Mouse (Mus musculus) heart, postnatal 0 days (tissue): ENCODE data around the gene Rab23.

Source experiments
- CTCF ChIP-seq: IDR thresholded peaks from 2 replicates; pipeline ENCODE4 v1.5.1; 2016; ENCODE audit warnings: antibody characterized with exemption, control low read depth, low read depth
- EP300 ChIP-seq: IDR thresholded peaks from 2 replicates; pipeline ENCODE4 v1.6.1; 2016; ENCODE audit warnings: antibody characterized with exemption, low read depth

DNA sequence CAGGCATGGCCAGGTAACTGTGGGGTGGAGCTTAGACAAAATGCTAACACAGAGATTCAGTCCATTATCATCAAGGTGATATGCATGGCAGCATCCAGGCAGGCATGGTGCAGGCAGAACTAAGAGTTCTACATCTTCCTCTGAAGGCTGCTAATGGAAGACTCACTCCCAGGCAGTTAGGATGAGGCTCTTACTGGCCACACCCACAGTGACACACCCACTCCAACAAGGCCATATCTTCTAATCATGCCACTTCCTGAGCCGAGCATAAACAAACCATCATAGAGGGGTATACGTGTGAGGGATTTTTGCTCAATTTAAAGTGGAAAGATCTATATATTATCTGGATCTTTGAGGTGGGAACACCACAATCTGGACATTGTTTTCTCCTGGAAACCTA, 10.1 kb upstream of the Rab23 start:
- no peak for TF ChIP-seq CTCF
- TF ChIP-seq EP300, result no peak
